Mouse (Mus musculus) heart, embryonic 11.5 days (tissue): ENCODE results near the gene Nr1h3. TPM values are rescaled to one million over a fixed set of nuclear protein-coding genes. Genes with fewer than 3 reads are reported as not detected.

Experiments
- ATAC-seq: fragments of 200-750 bp; cut with Nextera tagmentation; replicated peaks from 2 replicates; pipeline ENCODE4 v1.8.0; 2017; ENCODE audit warnings: moderate library complexity; ENCODE audit not compliant: insufficient number of reproducible peaks, low FRiP score, low TSS enrichment
- H3K27ac ChIP-seq: fragments of 300-500 bp; sonication (generic); 2 replicates; pipeline ENCODE4 v1.5.1; 2014; ENCODE audit warnings: mild to moderate bottlenecking, low read depth, low read length
- H3K27me3 ChIP-seq: fragments of 300-500 bp; sonication (generic); 2 replicates; pipeline ENCODE4 v1.6.1; 2014; ENCODE audit warnings: mild to moderate bottlenecking, low read length, mixed read lengths; ENCODE audit not compliant: control insufficient read depth, insufficient read depth
- H3K36me3 ChIP-seq: fragments of 300-500 bp; sonication (generic); 2 replicates; pipeline ENCODE4 v1.6.1; 2014; ENCODE audit warnings: mild to moderate bottlenecking, low read length, moderate library complexity, mixed read lengths; ENCODE audit not compliant: control insufficient read depth, insufficient read depth
- H3K4me1 ChIP-seq: fragments of 300-500 bp; sonication (generic); 2 replicates; pipeline ENCODE4 v1.6.1; 2014; ENCODE audit warnings: low read length; ENCODE audit not compliant: control insufficient read depth, insufficient read depth
- H3K4me2 ChIP-seq: fragments of 300-500 bp; sonication (generic); 2 replicates; pipeline ENCODE4 v1.6.1; 2014; ENCODE audit warnings: mild to moderate bottlenecking, moderate library complexity
- H3K4me3 ChIP-seq: fragments of 300-500 bp; sonication (generic); 2 replicates; pipeline ENCODE4 v1.5.1; 2014; ENCODE audit warnings: low read depth, low read length
- H3K9ac ChIP-seq: fragments of 300-500 bp; sonication (generic); 2 replicates; pipeline ENCODE4 v1.6.1; 2014; ENCODE audit warnings: mild to moderate bottlenecking, low read depth, low read length, moderate library complexity
- H3K9me3 ChIP-seq: fragments of 300-500 bp; sonication (generic); replicated peaks from 2 replicates; pipeline ENCODE4 v1.6.1; 2016; ENCODE audit warnings: low read length; ENCODE audit not compliant: control insufficient read depth
- WGBS: fragments of 180-500 bp; shearing (Covaris S2); extraction: QIAGEN DNeasy Blood & Tissue Kit; methylation state at CpG from one replicate; pipeline ENCODE4 v1.1.7; 2014; ENCODE audit not compliant: insufficient replicate concordance; 5-methylcytosine and 5-hydroxymethylcytosine counted together
- polyA plus RNA-seq: library from polyadenylated mRNA; unstranded; fragments of >200 nt; fragmentation: Nextera tagmentation; extraction: Ambion mirVana; gene quantifications from 2 replicates; pipeline ENCODE4 v1.2.1, GENCODE M21; 2014

Gene Nr1h3
- polyA plus RNA-seq, 1 experiment from 2014 or later, result 2.8 TPM

- no peak for ATAC-seq
- Histone ChIP-seq H3K36me3 (peaks cover 20% of the 10 kb centered on the region), H3K4me3 (no peak overlapping the region), H3K9me3 (no peaks in the 10 kb centered on the region), H3K27me3 (no peaks in the 10 kb centered on the region), H3K4me1 (no peaks in the 10 kb centered on the region), H3K9ac (no peak overlapping the region), H3K27ac (no peak overlapping the region), H3K4me2 (no peak overlapping the region)
- 48% methylated on average over 5 of the region's 5 CpGs for WGBS
Observed at GRCm38 (mm10) chr2:91139311-91139710, 63.3 kb downstream of the Nr1h3 start.

DNA sequence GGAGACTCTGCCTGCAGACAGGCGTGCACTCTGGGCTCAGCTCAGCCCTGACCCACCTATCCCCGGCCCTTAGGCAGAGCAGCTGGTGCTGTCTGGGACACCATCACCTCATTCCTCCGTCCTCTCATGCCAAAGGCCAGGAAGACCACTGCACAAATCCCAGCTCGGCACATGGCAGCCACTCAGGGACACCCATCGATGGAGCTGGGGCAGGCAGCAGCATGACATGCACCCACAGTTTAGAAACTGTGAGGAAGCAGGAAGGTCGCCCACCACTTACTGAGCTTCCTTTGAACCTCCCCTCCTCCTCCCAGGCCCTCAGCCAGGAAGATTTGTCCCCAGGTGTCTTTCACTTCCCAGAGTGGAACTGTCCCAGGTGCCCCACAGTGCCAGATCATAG, 65.2 kb downstream of the Nr1h3 start:
- H3K27ac ChIP-seq, result peak overlapping the region; percentile 29; the same call in 1 of the 2 replicates
- no peak for ATAC-seq

GRCm38 (mm10) chr2:91136513-91137412, 65.9 kb downstream of the Nr1h3 start:
- no peak for ATAC-seq
- Histone ChIP-seq H3K4me2 (no peak overlapping the region), H3K36me3 (peaks cover 34% of the 10 kb centered on the region), H3K27me3 (no peaks in the 10 kb centered on the region), H3K9ac (no peak overlapping the region), H3K27ac (no peak overlapping the region), H3K9me3 (no peaks in the 10 kb centered on the region), H3K4me1 (peaks cover 4% of the 10 kb centered on the region), H3K4me3 (no peak overlapping the region)
- 77% methylated on average over 11 of the region's 11 CpGs for WGBS

More for the DNA sequence above, 65.2 kb downstream of the Nr1h3 start:
- no peak overlapping the region for H3K4me3 ChIP-seq
- no peaks in the 10 kb centered on the region for H3K27me3 ChIP-seq
- no peak overlapping the region for H3K4me2 ChIP-seq
- H3K36me3 ChIP-seq, result peaks cover 28% of the 10 kb centered on the region
- H3K9me3 ChIP-seq, result no peaks in the 10 kb centered on the region
- 74% methylated on average over 6 of the region's 6 CpGs for WGBS
- no peak overlapping the region for H3K9ac ChIP-seq
- H3K4me1 ChIP-seq, result peaks cover 3% of the 10 kb centered on the region

Other genes starting within 250 kb of the Nr1h3 start
- 11.1 and 11.3 TPM in 2 replicates for gene Rapsn, start 167.2 kb downstream of the Nr1h3 start, polyA plus RNA-seq
- 316 and 322 TPM in 2 replicates for gene Psmc3, start 148.8 kb downstream of the Nr1h3 start, polyA plus RNA-seq
- gene Slc39a13, start 132.4 kb downstream of the Nr1h3 start, polyA plus RNA-seq, result 34.0 and 36.3 TPM in 2 replicates
- gene Spi1, start 120.4 kb downstream of the Nr1h3 start, polyA plus RNA-seq, result 1.7 and 1.9 TPM in 2 replicates
- gene Mybpc3, start 84.7 kb downstream of the Nr1h3 start, polyA plus RNA-seq, result 470 and 665 TPM in 2 replicates
- 5.0 and 6.8 TPM in 2 replicates for gene Madd, start 19.0 kb downstream of the Nr1h3 start, polyA plus RNA-seq
- gene Acp2, start 51 bp upstream of the Nr1h3 start, polyA plus RNA-seq, result 19.0 and 20.3 TPM in 2 replicates
- gene Ddb2, start 34.1 kb upstream of the Nr1h3 start, polyA plus RNA-seq, result 7.3 and 8.3 TPM in 2 replicates
- gene Pacsin3, start 53.1 kb upstream of the Nr1h3 start, polyA plus RNA-seq, result 18.6 and 19.5 TPM in 2 replicates
- gene Arfgap2, start 62.1 kb upstream of the Nr1h3 start, polyA plus RNA-seq, result 56.7 and 64.1 TPM in 2 replicates
- 43.9 and 47.4 TPM in 2 replicates for gene 1110051M20Rik, start 241.9 kb upstream of the Nr1h3 start, polyA plus RNA-seq